Mouse (Mus musculus) fibroblast of lung, adult 2 months (primary cell): Measurements from ENCODE around the gene Alg5.
"Not testable (repeated sequence)": the region's sequence is repeated elsewhere in the genome, so short reads cannot be mapped to it uniquely, and the experiment has no call there.

Experiments used
- DNase-seq: peaks from one replicate; pipeline ENCODE4 v3.0.0-alpha.2; 2011; ENCODE audit warnings: low read depth

The Alg5 gene

DNA sequence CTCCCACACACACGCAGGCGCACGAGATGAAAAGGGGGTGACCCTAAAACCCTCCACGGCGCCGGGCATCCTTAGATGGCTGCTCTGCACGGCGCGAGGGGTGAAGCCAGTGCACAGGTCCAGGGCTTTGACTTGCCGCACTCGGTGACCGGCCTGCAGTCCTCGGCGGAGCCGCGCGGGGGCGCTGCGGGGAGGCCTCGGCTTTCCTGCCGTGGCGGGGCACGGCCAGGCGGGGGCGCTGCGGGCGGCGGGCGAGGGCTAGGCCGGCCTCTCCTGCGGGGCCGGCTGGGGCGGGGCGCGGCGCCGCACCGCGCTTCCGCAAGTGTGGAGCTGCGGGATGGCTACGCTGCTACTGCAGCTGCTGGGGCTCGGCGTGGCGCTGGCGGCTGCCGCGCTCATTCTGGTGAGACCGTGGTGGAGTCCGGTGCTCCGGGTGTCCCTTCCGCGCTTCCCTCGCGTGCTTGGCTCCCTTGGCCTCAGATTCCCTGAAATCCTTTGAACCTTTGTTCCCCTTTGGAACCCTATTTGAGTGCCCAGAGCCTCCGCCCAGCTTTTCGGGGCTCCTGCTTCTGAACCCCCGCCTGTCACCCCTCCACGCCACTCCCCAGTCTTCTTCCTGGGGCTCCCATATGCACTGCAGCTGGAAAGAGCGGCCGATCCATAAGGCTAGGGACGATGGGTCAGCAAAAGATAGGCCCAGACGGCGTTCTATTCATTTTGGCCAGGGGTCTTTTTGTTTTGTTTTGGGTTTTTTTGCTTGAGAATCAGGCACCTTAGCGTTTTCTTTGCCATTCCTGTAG lies at the start of gene Alg5, which contains the start of gene Exosc8:
Alg5 (plus strand) TSS at position 293 of the 800 bp plus-strand sequence.
Exosc8 (minus strand) TSS at position 147 of the 800 bp plus-strand sequence.
- no peak for DNase-seq

DNA sequence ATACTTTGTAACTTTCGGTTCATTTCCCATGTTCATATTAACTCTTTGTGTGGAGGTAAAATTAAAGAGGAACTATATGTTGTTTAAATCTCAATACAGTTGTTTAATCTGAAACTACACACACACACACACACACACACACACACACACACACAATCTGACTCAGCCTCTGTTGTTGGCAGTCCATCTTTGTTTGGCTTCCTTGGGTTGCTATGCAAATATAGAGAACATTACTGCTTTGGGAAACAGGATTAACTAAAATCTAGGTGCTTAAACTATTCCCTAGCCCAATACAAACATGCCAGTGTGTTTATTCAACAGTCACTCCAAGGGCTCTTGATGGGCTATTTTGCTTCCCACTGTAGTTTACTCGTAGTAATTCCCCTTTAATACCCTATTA lies 48.1 kb upstream of the Alg5 start:
- DNase-seq = no peak

DNA sequence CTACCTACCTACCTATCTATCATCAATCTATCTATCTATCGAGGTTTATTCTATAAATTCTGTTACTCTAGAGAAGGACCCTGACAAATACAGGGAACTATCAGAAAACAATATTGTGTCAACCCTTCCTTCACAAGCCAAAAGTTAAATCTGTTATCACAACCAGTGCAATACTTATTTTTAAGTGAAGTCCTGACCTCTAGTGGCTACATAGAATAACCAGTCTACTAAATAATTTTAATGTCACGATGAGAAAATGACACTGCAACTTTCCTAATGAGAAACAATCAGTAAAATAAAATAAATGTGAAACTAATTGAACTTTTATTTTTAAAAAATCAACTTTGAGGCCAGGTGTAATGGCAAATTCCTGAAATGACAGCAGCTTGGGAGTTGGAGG lies 46.2 kb upstream of the Alg5 start:
- DNase-seq = no peak

DNA sequence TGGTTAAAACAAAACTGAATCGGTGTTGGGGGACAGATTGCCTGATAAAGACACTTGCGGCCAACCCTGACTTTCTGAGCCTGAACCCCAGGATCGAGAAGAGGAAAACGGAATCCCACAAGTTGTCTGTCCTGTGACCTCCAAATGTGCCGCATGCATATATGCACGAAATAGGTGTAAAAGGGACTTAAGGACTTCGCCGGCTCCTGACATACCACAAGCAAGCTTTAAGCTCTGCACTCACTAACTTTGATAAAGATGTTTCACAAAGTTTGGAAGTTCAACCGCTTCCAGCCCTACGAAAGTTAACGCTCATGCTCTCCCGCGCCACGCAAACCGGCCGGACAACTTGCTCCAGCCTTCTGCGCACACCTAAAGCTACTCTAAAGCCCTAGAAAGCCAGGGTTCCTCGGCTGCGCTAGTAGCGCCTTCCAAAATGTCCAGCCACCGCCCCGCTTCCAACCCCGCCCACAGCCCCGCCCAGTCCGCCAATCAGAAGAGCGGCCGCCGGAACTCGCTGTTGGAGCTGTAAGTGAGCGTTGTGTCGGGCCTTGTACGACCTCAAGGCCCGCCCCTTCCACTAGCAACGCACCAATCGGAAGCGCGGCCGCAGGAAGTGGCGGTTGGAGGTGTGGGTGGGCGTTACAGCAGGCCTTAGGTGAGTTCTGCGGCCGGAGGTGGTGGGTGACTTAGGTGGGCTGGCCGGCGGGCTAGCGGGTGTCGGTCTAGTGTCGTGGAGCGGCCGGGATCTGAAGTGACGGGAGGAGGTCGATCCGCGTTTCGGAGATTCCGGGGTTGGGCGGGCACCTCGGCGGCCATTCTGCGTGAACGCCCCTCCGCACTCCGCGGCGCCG lies 42.9 kb upstream of the Alg5 start, which contains the start of gene Supt20:
Supt20 (plus strand) TSS at position 606 of the 854 bp plus-strand sequence.
- DNase-seq = peak; percentile 83

DNA sequence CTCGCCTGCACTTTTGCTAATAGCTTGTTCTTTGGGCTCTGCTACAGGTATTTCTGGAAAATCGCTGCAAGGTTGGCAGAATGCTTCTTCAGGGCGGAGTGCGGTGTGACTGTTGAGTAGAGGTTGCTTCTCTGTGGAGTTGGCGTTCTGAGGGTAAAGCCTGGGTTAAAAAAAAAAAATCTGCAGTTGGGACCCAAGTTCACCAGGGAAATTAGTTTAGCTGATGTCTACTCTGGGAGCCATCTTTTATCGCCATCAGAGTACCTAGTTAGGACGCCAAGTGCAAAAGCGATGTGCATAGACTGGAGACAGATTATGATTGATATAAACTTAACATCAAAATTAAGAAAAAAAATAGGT lies 42.3 kb upstream of the Alg5 start:
- DNase-seq = no peak

DNA sequence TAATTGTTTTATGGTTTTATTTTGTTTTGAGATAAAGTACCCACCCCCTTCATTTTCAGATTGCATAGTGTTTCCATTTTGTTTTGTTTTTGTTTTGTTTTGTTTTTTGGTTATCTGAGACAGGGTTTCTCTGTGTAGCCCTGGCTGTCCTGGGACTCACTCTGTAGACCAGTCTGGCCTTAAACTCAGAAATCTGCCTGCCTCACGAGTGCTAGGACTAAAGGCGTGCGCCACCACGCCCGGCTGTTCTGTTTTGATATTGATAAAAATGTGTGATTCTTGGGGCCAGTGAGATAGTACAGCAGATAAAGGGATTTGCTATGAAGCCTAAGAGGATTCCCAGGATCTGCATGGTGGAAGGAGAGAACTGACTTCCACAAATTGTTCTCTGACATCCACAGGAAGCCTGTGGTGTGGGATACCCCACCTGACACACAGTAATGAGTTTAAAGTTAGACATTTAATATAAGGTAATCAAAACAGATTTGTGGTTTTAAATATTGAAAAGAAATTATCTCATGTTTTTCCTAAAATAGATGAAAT lies 35.5 kb upstream of the Alg5 start:
- no peak for DNase-seq

DNA sequence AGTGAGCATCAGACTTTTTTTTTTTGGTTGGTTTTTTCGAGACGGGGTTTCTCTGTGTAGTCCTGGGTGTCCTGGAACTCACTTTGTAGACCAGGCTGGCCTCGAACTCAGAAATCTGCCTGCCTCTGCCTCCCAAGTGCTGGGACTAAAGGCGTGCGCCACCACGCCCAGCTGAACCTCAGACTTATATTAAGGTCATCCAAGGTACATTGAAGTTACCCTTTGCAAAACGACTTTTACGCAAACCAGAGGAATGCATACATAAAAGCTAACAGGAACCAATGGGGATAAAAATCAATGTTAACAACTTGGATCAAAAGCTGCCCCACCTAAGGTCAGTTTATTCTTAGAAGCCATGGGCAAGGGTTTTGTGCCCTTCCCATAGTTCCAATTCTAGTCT lies 31.2 kb upstream of the Alg5 start:
- DNase-seq = not testable (repeated sequence)

DNA sequence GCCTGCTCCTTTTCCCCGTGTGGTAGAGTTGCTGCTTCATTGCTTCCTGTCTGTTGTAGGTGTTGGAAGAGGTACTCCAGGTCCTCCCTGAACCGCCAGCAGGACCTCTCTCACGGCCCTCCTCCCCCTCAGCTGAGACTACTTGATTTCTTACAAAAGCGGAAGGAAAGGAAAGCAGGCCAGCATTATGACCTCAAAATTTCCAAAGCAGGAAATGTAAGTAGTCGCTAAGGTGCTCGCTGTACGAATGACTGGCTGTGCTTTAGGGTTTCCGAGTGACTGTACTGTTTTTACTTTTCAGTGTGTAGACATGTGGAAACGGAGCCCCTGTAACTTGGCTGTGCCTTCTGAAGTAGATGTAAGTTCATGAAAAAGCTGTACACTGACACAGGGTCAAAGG lies 26.4 kb upstream of the Alg5 start:
- DNase-seq = no peak

DNA sequence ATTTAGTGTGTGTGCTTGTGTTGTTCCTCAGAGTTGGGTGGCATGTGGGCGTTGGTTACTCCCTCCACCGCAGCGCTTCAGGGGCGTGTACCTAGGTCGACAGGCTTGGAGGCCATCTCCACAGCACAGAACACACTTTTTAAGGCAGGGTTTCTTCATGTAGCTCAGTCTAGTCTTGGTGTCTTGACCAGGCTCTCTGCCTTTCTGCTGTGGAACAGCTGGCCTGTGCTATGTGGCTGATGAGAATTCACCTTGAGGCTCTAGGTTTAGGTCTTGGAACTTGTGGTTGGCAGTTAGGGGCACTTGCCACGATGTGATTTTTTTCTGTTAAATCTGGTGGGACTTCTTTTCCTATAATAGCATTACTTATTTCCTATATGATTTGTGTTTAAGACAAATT lies 21.1 kb upstream of the Alg5 start, which contains the start of gene Gm21958:
Gm21958 (minus strand) TSS at position 101 of the 400 bp plus-strand sequence.
- DNase-seq = no peak

DNA sequence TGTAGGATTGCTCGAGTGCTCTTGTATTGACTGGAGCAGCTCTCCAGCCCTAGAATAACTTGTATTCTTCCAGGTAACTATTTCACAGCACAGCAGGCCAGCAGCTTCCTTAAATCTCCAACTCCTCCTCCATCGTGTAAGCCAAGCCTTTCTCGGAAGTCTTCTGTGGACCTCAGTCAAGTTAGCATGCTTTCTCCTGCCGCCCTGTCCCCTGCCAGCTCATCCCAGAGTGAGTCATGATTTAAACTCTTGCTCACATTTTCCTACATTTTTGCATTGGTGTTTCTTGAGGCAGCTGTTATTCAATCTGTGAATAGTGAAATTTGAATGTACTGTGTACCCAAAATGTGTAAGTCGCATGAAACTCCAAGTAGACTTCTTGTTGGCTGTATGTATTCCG lies 19.9 kb upstream of the Alg5 start:
- no peak for DNase-seq

DNA sequence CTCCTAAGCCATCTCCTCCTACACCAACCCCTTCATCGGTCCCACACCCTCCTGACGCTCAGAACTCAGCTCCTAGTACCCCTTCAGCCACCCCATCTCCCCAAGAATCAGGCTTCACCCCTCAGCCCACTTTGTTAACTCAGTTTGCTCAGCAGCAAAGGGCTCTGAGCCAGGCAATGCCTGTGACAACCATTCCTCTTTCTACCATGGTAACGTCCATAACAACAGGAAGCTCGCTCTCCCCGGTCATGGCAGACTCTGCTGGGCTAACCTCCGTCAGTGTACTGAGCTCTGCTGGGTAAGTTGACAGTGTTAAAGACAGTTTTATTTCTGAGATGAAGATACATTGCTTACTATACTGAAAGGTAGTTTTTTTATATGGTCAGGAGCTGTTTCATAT lies 18.0 kb upstream of the Alg5 start:
- no peak for DNase-seq

DNA sequence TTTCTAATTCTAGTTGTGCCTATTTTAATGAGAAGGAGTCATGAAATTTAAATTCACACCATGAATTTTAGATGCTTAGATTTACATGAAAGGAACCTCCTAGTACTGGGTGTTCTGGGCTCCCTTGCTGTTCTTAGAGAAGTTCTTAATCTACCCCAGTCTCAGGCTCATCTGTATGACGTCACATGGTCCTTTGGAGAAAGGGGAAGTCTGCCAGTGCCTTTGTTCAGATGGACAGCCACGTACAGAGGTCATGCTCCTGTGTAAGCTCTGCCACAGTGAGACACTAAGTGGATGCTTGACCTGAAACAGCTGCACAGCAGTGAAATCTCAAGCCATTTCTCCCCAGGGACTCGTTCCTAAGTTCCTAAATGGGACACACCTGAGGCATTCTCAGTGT lies 16.4 kb upstream of the Alg5 start:
- no peak for DNase-seq

DNA sequence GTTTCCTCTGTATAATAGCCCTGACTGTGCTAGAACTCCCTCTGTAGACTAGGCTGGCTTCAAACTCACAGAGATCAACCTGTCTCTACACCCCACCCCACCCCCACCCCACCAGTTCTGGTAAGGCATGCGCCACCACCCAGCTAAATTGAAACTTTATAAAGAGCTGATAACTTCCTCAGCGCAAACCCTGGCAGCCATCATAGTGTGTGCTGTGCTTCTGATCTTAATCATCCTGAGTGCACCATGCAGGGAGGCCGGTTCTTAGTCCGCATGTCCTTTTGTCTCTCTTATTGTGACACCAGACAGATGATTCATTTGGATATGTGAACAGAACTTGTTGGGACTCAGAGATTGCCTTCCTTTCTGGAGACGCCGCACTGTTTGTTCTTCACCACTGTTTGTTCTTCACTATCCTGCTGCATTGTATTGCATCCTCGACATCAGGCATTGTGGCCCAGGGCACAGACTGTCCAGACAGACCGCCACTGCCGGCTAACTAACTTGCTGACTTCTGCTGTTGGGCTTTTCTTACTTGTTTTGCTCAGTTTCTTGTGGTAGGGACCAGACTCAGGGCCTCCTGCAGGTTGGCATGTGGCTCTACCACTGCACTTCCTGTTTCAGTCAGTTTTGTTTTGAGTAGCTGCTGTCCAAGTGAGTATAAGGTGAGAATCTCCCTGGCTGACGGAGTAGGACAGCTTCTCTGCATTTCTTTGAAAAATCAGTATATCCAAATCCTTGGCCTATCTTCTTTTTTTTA lies 11.4 kb upstream of the Alg5 start:
- no peak for DNase-seq

DNA sequence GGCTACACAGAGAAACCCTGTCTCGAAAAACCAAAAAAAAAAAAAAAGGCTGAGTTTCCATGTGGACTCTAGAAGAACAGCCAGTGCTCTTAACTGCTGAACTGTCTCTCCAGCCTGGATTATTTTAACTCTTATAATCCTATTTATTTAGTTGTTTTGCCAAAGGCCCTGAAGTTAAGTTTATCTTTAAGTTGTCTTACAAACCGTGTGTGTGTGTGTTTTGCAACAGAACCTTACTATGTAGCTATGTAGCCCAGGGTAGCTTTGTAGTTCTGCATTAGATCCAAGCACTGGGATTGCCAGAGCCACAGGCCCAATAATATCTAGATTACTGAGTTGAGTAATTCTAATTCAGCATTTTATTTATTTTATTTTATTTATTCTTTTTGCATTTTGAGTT lies 10.0 kb upstream of the Alg5 start:
- no peak for DNase-seq

DNA sequence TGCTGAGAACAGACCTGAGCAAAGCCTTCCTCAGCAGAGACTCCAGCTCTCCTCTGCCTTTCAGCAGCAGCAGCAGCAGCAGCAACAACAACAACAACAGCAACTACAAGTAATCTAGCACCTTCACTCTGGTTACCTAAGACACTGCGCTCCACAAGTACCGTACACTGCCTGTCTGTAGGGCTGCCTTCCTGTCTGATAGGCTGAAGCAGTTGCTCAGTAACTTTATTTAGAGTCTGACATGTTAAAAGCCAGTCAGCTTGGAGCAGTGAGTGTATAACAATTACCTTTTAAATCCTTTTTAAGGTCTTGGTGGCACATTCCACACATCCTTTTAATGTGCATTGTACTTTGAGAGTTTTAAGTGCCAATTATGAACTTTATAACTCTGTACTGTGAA lies 7.8 kb upstream of the Alg5 start:
- DNase-seq = no peak

DNA sequence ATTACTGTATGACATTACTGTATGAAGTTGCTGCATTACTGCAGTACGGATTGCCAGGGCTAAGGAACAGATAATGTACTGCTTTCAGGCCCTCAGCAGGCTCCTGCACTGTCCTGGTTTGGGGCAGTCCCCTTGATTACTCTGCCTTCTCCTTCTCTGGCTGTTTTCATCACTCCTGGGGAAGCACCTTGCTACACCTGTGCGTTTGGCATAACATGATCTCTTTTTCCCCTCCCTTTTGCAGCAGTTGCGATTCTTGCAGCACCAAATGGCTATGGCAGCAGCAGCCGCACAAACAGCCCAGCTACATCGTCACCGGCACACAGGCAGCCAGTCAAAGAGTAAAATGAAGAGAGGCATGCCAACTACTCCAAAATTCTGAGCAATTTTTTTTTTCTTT lies 7.2 kb upstream of the Alg5 start:
- DNase-seq = no peak

DNA sequence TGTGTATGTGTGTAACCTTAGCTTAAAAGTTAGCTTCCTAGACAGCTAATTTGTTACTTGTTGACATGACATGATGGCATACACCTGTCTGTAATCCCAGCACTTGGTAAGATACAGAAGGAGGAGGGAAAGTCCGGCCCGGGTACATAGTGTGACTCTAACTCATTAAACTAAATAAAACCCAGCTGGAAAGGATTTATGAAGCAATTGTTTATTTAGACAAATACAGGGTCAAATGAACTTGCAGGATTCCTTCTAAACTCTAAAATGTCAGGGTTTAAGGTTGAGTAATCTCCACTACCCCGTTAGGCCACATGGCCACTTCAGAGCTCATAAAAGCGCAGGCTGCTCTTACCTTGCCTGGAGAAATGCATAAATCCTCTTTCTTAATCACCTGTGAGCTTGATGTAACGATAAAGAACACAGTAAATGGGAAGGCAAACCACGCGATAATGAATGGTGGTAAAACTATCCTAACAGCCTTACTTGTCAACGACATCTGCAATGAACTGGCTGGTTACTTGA lies 3.7 kb upstream of the Alg5 start:
- no peak for DNase-seq

DNA sequence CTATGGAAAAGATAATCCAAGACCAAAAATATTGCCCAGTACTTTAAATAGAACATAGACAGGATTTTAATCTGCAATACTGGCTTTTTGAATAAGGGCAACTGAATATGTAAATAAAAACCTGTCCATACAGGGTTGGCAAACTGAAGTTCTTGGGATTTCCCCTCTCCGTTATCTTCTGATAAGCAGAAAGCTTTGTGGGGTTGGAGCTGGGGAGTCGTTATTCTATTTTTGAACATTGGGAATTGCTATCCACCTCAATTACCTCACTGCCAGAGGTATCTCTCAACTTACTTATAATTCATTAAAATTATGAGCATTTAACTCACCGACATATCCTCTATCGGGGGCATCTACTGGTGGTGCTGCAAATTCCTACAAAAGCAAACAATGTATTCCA lies 3.0 kb upstream of the Alg5 start:
- DNase-seq = no peak

DNA sequence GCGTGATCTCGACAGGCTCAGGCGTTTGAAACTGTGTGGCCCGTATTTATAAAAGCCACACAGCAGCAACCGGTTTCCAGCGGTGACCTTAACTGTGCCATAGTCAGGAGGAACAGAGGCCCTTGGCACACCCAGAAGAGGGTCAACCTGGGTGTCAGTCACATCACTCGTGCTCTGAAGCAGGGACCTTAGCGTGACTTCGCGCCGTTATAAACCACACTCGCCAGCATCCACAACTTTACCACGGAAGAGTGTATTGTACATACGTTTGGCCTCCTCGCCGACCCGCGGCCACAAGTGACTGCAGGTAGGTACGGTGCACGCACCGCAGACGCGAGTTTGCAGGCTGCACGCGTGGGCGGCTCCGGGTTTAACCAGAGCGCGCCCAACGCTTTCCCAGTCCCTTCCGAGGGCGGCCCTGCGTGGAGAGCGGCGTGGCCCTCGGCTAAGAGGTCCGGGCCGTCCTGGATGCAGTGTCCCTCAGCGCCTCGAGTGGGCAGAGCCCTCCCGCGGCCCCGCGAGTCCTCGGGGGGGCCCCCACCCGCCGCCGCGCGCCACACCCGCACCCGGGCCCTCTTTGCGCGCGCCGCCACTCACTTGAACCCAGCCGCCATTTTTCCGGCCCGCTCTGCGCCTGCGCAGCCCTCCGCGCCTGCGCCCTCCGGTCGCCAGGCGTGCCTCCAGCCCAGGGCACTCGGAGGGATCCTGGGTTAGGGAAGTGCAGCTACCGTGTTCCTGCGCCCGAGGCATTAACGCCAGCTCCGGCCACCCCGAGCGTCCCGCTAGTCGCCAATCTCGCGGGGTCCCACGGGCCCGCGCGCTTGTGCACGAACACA lies 710 bp upstream of the Alg5 start:
- no peak for DNase-seq

DNA sequence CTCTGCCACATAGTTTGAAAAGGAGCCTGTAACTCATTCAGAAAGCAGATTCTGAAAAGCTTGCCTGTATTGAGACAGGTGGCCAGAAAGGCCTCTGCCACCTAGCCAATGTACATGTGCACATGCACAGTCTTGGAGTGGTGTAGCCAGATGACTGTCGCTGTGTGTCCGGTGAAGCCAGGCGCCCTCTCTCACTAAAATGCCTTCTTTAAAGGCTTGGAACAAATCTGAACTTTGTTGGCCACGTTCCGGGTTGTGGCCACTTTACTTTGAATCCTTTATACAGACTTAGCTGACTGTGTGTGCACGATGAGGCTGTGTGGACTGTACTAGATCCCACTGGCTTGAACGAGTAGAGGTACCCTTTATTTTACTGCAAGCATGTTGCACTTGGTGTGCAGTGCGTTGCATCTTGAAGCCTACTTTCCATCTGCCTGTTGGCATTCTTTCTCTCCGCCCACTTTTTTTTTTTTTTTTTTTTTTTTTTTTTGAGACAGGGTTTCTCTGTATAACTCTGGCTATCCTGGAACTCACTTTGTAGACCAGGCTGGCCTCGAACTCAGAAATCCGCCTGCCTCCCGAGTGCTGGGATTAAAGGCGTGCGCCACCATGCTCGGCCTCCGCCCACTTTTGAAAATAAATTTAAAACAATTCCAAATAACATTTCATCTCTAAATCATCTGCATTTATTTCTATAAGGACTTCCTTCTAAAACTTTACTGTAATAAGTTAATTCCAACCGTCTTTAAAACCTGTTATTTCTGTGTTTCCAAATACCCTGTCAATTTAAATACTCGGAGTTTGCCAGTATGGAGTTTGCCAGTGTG lies 975 bp downstream of the Alg5 start:
- no peak for DNase-seq
